Mouse (Mus musculus) gastrocnemius, postnatal 14 days (tissue): ENCODE data around the gene Hcn3. TPM values are rescaled to one million over a fixed set of nuclear protein-coding genes. Genes with fewer than 3 reads are reported as not detected.
A peak's percentile ranks its signal among the peaks of the same experiment; 100 is the strongest.

Source experiments
- DNase-seq: peaks from one replicate; pipeline ENCODE4 v3.0.0; 2021; ENCODE audit warnings: mixed read lengths
- intact Hi-C: fragments of 180-260 bp; cut with DNase I; formaldehyde crosslinking; loops from one replicate; pipeline ENCODE4 v1.15.1; 2025; ENCODE audit warnings: low total_unique reads
- total RNA-seq, 2 experiments: library from RNA; stranded (reverse); gene quantifications; 2 replicates each; pipeline ENCODE4 v1.2.3; 2021

The Hcn3 gene
- total RNA-seq, 2 experiments from 2014 or later, result 0.41 to 0.42 TPM

GRCm38 (mm10) chr3:89106881-89107280 is 53.1 kb downstream of the Hcn3 start:
- no peak for DNase-seq
- intact Hi-C loops, result loop anchor here (5.0 kb wide), 1 partner anchor 50 kb away; no protein-coding TSS in a partner anchor

GRCm38 (mm10) chr3:89103291-89103595 is 56.8 kb downstream of the Hcn3 start:
- intact Hi-C loops, result no loop called here
- no peak for DNase-seq

GRCm38 (mm10) chr3:89102495-89103290 is 57.3 kb downstream of the Hcn3 start:
- intact Hi-C loops, result no loop called here

GRCm38 (mm10) chr3:89101812-89102494 is 58.0 kb downstream of the Hcn3 start, which contains the start of gene Fdps:
Gene Fdps, minus strand, starts transcription at chr3:89101959.
- peak; percentile 94 for DNase-seq

More at GRCm38 (mm10) chr3:89102495-89103290, 57.3 kb downstream of the Hcn3 start:
- no peak for DNase-seq

GRCm38 (mm10) chr3:89101459-89101811 is 58.6 kb downstream of the Hcn3 start:
- DNase-seq, result no peak
- intact Hi-C loops, result no loop called here

More at GRCm38 (mm10) chr3:89101812-89102494, 58.0 kb downstream of the Hcn3 start, which contains the start of gene Fdps:
- intact Hi-C loops, result no loop called here

- intact Hi-C loops, result no loop called here
Observed at GRCm38 (mm10) chr3:89100811-89101210, 59.2 kb downstream of the Hcn3 start, which contains the start of gene Gm43738. Gene Gm43738, minus strand, starts transcription at chr3:89101099.

More at GRCm38 (mm10) chr3:89100811-89101210, 59.2 kb downstream of the Hcn3 start, which contains the start of gene Gm43738:
- DNase-seq, result no peak

Other genes starting within 250 kb of the Hcn3 start
- gene Msto1, start 246.2 kb downstream of the Hcn3 start, total RNA-seq, result 10 to 100 TPM; 10.5 to 12.6 TPM
- 10 to 100 TPM; 24.4 to 24.7 TPM for gene Ash1l, start 209.6 kb downstream of the Hcn3 start, total RNA-seq
- 10 to 100 TPM; 58.7 to 62.5 TPM for gene Dap3, start 209.0 kb downstream of the Hcn3 start, total RNA-seq
- 10 to 100 TPM; 10.3 TPM for gene Rusc1, start 66.9 kb downstream of the Hcn3 start, total RNA-seq
- not detected for gene Gm43738, start 59.1 kb downstream of the Hcn3 start, total RNA-seq
- gene Fdps, start 58.2 kb downstream of the Hcn3 start, total RNA-seq, result 10 to 100 TPM; 24.7 to 30.7 TPM
- gene Pklr, start 24.1 kb downstream of the Hcn3 start, total RNA-seq, result not detected
- 10 to 100 TPM; 18.2 to 18.6 TPM for gene Clk2, start 4.6 kb upstream of the Hcn3 start, total RNA-seq
- 10 to 100 TPM; 32.1 to 35.6 TPM for gene Scamp3, start 17.3 kb upstream of the Hcn3 start, total RNA-seq
- 10 to 100 TPM; 10.7 to 12.6 TPM for gene Fam189b, start 22.9 kb upstream of the Hcn3 start, total RNA-seq
- gene Gba, start 42.7 kb upstream of the Hcn3 start, total RNA-seq, result 10 to 100 TPM; 19.5 to 20.7 TPM
- 10 to 100 TPM; 27.8 to 37.9 TPM for gene Thbs3, start 55.0 kb upstream of the Hcn3 start, total RNA-seq
- 10 to 100 TPM; 42.4 to 52.2 TPM for gene Mtx1, start 66.9 kb upstream of the Hcn3 start, total RNA-seq
- under 1 TPM; 0.21 to 0.22 TPM for gene Muc1, start 68.9 kb upstream of the Hcn3 start, total RNA-seq
- 10 to 100 TPM; 74.0 to 85.6 TPM for gene Krtcap2, start 85.8 kb upstream of the Hcn3 start, total RNA-seq
- gene Trim46, start 86.1 kb upstream of the Hcn3 start, total RNA-seq, result under 1 TPM; 0.16 to 0.39 TPM
- gene Dpm3, start 99.2 kb upstream of the Hcn3 start, total RNA-seq, result 10 to 100 TPM; 32.5 to 37.3 TPM
- gene Slc50a1, start 110.4 kb upstream of the Hcn3 start, total RNA-seq, result 10 to 100 TPM; 14.2 to 14.6 TPM
- 10 to 100 TPM; 20.7 to 22.1 TPM for gene Efna1, start 120.9 kb upstream of the Hcn3 start, total RNA-seq
- not detected for gene Efna3, start 162.8 kb upstream of the Hcn3 start, total RNA-seq
- under 1 TPM; 0.42 to 0.80 TPM for gene Efna4, start 177.8 kb upstream of the Hcn3 start, total RNA-seq
- gene Adam15, start 189.8 kb upstream of the Hcn3 start, total RNA-seq, result 10 to 100 TPM; 35.0 to 40.1 TPM
- not detected for gene Dcst2, start 201.8 kb upstream of the Hcn3 start, total RNA-seq
- gene Dcst1, start 205.1 kb upstream of the Hcn3 start, total RNA-seq, result not detected
- 10 to 100 TPM; 18.4 to 24.0 TPM for gene Zbtb7b, start 234.6 kb upstream of the Hcn3 start, total RNA-seq
- gene Lenep, start 242.6 kb upstream of the Hcn3 start, total RNA-seq, result not detected